Mouse (Mus musculus) right cerebral cortex, postnatal 25 days (tissue): ENCODE results near the gene Cdhr3.

Experiments
- DNase-seq: peaks from one replicate; pipeline ENCODE4 v3.0.0; 2022

The Cdhr3 gene

DNA sequence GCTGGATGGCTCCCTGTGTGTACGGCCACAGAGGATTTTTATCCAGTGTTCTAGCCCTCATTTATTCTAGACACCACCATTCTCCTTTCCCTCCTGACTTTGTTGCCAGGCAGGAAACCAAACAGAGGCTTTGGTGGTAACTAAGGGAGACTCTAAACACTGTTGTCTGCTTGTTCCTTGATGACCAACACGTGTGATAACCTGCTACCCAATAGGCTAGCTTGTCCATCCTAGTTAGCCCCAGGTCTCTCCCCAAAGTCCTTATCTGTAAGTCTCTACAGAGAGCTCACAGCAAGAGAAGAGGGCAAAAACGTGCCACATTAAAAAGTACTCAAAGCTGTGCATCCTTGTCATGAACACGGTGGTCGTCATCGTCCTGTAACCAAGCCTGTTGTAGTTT, at the start of gene Cdhr3:
Gene Cdhr3 (minus strand): TSS at position 101 of the 400 bp plus-strand sequence.
- no peak for DNase-seq

DNA sequence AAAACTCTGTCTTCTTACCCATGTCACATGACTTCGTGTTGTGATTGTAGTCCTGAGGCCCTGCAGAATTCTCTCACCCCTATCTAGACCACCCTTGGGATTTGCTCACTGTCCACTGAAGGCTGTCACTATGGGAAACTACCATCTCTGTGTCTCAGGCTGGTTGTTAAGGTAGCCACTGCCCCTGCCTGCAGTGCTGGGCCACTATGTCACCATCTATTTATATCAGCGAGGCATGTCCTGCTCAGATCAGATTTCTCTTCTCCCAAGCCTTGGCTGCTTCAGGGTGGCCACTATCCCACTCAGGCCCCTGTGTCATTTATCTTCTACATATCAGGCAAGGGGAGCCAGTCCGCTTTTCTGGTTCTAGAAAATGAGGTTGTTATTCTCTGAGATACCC, 46.4 kb upstream of the Cdhr3 start:
- no peak for DNase-seq

GRCm38 (mm10) chr12:33137857-33138256, 45.2 kb upstream of the Cdhr3 start:
- no peak for DNase-seq

GRCm38 (mm10) chr12:33131796-33132195, 39.1 kb upstream of the Cdhr3 start:
- no peak for DNase-seq

GRCm38 (mm10) chr12:33130401-33130800, 37.7 kb upstream of the Cdhr3 start:
- DNase-seq: peak; percentile 65

- DNase-seq: no peak
Observed at GRCm38 (mm10) chr12:33129410-33129809, 36.7 kb upstream of the Cdhr3 start.

- DNase-seq: no peak
Observed at GRCm38 (mm10) chr12:33128702-33129101, 36.0 kb upstream of the Cdhr3 start.

GRCm38 (mm10) chr12:33128121-33128520, 35.4 kb upstream of the Cdhr3 start:
- no peak for DNase-seq

GRCm38 (mm10) chr12:33126243-33126642, 33.6 kb upstream of the Cdhr3 start:
- no peak for DNase-seq

GRCm38 (mm10) chr12:33125594-33126227, 33.0 kb upstream of the Cdhr3 start:
- DNase-seq: no peak

DNA sequence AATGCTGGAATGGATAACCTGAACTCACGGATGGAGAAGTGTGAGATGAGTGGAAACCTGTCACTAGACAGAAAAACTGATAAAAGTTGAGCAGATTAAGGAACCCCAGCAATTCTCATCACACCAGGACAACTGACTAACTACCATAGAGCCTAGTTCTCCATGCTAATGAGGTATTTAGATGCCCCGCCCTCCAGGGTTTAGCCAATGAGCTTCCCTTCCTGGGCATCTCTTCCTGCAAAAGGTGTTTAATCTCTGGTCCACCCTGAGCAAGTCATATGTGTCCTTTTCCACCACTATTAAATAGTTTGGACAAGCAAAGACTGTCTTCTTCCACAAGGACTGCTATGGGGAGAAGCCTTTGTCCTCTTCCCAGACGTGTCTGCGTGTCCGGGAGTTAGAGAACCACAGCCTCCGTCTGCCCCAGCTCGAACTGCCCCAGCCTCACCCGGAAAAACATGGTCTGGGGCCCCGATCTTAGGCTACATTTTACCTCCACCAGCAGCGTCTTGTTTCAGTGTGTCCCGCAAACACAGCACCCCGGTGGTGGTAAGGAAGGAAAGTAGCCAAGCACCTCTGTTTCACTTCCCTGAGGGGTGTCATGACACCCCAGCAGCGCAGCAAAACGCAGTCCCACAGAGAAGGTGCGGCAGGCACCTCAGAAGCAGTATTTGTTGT, 26.1 kb upstream of the Cdhr3 start:
- no peak for DNase-seq

DNA sequence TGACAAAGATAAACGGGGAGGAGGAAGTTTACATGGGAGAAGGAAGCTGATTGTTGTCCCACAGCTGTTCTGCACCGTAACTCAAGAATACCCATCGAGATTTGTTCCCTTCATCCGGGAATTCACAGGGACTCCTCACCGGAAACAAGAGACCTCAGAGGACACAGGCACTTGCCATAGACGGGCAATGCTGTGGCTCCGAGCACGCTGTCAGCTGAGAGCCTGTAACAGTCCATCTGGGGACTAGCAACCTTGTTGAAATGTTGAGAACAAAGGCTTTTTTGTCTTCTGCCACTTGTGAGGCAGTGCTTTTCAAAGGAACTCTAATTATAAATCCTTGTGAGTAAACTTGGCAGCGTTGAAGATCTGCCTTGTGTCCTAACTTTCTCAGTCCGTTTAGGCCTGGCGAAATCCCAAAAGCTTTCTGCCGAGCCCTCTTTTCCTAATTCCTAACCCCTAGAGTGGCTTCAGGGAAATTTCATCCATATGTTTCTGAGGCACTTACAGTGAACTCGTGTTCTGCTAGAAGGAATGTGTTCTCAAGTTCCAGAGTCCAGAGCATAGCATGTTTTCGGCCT, 18.3 kb upstream of the Cdhr3 start:
- DNase-seq: no peak

GRCm38 (mm10) chr12:33109531-33109930, 16.9 kb upstream of the Cdhr3 start:
- DNase-seq: no peak

DNA sequence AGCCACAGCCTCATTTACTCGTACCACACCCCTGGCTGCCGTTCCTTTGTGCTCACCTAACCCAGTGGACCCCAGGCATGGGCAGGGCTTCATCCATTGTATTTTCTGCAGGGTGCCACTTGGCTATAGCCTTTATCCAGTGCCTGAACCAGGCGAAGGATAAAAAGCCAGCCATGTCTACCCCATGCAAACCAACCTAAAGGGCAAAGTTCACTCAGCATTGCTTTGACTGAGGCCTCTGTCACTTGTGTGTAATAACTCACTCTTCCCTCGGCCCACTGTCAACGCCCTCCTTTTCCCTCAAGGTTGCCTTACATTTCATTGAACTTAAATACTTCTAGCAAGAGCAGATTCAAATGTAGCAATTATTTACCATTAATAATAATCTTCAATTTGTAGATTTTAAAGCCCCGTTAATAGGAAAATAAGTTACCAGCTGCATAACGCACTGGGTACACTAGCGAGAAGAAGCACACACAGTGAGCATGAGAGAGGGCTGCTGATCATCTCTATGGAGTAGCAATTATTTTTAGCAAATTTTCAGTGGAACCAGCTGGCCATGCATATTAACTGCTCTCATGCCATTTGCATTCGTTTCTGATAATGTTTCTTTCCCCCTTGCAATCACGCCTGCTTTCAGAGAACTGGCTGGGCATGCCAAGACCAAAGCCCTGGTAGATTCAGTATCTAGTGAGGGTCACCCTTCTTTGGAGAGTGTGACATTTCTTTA, 13.9 kb upstream of the Cdhr3 start:
- DNase-seq: no peak

DNA sequence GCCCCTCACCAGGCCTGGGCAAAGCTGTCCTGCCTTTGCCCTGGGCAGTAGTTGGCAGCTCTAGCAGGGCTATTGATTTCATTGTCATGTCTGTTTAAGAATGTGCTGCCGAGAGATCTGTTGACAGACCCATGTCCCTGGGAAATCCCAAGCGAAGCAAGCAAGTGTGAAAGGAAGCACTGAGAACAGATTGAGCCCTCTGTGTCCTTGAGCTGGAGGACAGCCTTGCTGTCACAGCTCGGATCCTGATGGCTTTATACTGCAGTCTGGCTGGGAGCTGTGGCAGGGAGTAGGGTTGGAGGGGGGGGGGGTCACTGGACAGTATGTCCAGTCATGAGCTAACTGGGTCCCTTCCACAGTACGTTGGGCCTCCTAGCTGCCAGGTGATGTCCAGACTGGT, 13.0 kb upstream of the Cdhr3 start:
- no peak for DNase-seq

DNA sequence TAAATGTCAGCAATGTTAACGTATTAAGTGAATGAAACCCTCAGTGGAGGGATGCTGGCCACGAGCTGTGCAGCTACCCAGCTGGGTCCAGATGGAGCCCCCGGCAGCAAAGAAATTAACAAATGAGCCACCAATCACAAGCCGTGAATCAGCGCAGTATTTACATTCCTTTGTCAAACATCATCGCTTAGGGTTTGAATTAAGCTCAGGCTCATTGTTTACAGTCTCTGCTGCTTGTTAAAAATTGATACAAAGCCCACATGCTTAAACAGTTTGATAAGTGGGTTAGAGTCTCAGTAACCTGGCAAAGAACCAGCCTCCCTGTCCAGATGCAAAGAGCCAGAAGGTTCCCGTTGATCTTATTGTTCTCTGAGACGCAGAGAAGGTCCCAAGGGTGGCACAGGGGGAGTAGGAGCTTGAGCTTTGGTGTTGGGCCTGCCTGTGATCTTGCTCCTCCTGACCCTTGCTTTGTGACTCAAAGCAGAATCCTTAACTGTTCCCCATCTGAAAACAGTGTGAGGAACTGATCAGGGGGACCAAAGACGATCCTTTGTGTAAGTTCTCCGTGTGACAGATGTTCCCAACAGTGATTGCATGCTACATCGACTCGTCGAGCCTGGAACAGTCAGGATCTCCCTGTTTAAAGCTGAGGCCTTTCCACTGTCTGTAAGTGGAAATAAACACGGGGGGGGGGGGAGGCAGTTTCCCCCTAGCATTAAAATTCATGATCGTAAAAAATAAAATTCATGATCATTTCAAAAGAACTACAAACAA, 9.9 kb upstream of the Cdhr3 start:
- DNase-seq: no peak

- DNase-seq: no peak
Observed at GRCm38 (mm10) chr12:33101627-33102026, 9.0 kb upstream of the Cdhr3 start.

GRCm38 (mm10) chr12:33096017-33096416, 3.3 kb upstream of the Cdhr3 start:
- DNase-seq: no peak

- DNase-seq: no peak
Observed at GRCm38 (mm10) chr12:33092196-33092595, 479 bp downstream of the Cdhr3 start.

GRCm38 (mm10) chr12:33086151-33086550, 6.5 kb downstream of the Cdhr3 start:
- no peak for DNase-seq

- DNase-seq: no peak
Observed at GRCm38 (mm10) chr12:33084683-33085082, 8.0 kb downstream of the Cdhr3 start.

GRCm38 (mm10) chr12:33083362-33083761, 9.3 kb downstream of the Cdhr3 start:
- no peak for DNase-seq

- no peak for DNase-seq
Observed at GRCm38 (mm10) chr12:33076309-33076708, 16.4 kb downstream of the Cdhr3 start.
